Mouse (Mus musculus): ENCODE data around the gene Psmb4. TPM values are rescaled to one million over a fixed set of nuclear protein-coding genes. Genes with fewer than 3 reads are reported as not detected.
A peak's percentile ranks its signal among the peaks of the same experiment; 100 is the strongest.
"Not testable (repeated sequence)": the region's sequence is repeated elsewhere in the genome, so short reads cannot be mapped to it uniquely, and the experiment has no call there.

Gene Psmb4
- polyA plus RNA-seq, 1 experiment from 2014 or later = 377 TPM

GRCm38 (mm10) chr3:94930386-94931266 is 43.9 kb upstream of the Psmb4 start:
- 48% methylated on average over 7 of the region's 7 CpGs for WGBS
- not testable (repeated sequence) for H3K27me3 ChIP-seq (ENCODE audit: control insufficient read depth, insufficient read depth, low read length); H3K9me3 ChIP-seq (ENCODE audit: control insufficient read depth, low read length); H3K36me3 ChIP-seq (ENCODE audit: control insufficient read depth, insufficient read depth, low read length); H3K27ac ChIP-seq (replicated peaks; ENCODE audit: low read depth, low read length); ATAC-seq (ENCODE audit: low FRiP score, low TSS enrichment); H3K4me3 ChIP-seq (replicated peaks; ENCODE audit: low read depth, low read length); H3K4me2 ChIP-seq (ENCODE audit: low read length); DNase-seq; H3K4me1 ChIP-seq (ENCODE audit: control insufficient read depth, insufficient read depth, low read length); H3K9ac ChIP-seq (replicated peaks; ENCODE audit: low read length)

DNA sequence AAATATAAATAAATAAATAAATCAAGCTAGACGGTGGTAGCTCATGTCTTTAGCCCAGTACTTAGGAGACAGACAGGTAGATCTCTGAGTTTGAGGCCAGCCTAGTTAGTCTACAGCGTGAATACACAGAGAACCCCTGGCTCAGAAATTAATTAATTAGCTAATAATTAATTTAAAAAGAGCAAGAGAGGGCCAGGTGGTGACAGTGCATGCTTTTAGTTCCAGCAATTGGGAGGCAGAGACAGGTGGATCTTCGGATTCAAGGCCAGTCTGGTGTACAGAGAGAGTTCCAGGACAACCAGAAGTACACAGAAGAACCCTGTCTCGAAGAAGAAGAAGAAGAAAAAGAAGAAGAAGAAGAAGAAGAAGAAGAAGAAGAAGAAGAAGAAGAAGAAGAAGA is 42.2 kb upstream of the Psmb4 start:
- WGBS = 89% methylated on average over 4 of the region's 4 CpGs

GRCm38 (mm10) chr3:94926301-94926736 is 39.6 kb upstream of the Psmb4 start:
- not testable (repeated sequence) for ATAC-seq (ENCODE audit: low FRiP score, low TSS enrichment); H3K4me3 ChIP-seq (replicated peaks; ENCODE audit: low read depth, low read length)
- WGBS = 47% methylated on average over 4 of the region's 4 CpGs

More for the DNA sequence above, 42.2 kb upstream of the Psmb4 start:
- not testable (repeated sequence) for H3K9ac ChIP-seq (replicated peaks; ENCODE audit: low read length); H3K4me1 ChIP-seq (ENCODE audit: control insufficient read depth, insufficient read depth, low read length); ATAC-seq (ENCODE audit: low FRiP score, low TSS enrichment); DNase-seq; H3K4me2 ChIP-seq (ENCODE audit: low read length); H3K4me3 ChIP-seq (replicated peaks; ENCODE audit: low read depth, low read length); H3K27ac ChIP-seq (replicated peaks; ENCODE audit: low read depth, low read length); H3K27me3 ChIP-seq (ENCODE audit: control insufficient read depth, insufficient read depth, low read length); H3K36me3 ChIP-seq (ENCODE audit: control insufficient read depth, insufficient read depth, low read length); H3K9me3 ChIP-seq (ENCODE audit: control insufficient read depth, low read length)

GRCm38 (mm10) chr3:94924688-94925087 is 37.9 kb upstream of the Psmb4 start:
- Histone ChIP-seq H3K4me1 (ENCODE audit: control insufficient read depth, insufficient read depth, low read length) (no peaks in the 10 kb centered on the region), H3K4me3 (replicated peaks; ENCODE audit: low read depth, low read length) (no peak overlapping the region)
- WGBS = 80% methylated on average over 8 of the region's 8 CpGs

More at GRCm38 (mm10) chr3:94926301-94926736, 39.6 kb upstream of the Psmb4 start:
- not testable (repeated sequence) for DNase-seq; H3K4me2 ChIP-seq (ENCODE audit: low read length); H3K9me3 ChIP-seq (ENCODE audit: control insufficient read depth, low read length); H3K9ac ChIP-seq (replicated peaks; ENCODE audit: low read length); H3K4me1 ChIP-seq (ENCODE audit: control insufficient read depth, insufficient read depth, low read length); H3K27me3 ChIP-seq (ENCODE audit: control insufficient read depth, insufficient read depth, low read length); H3K36me3 ChIP-seq (ENCODE audit: control insufficient read depth, insufficient read depth, low read length); H3K27ac ChIP-seq (replicated peaks; ENCODE audit: low read depth, low read length)

GRCm38 (mm10) chr3:94922333-94922732 is 35.6 kb upstream of the Psmb4 start:
- no peak for DNase-seq
- no peaks in the 10 kb centered on the region for H3K36me3 ChIP-seq (ENCODE audit: control insufficient read depth, insufficient read depth, low read length)
- no peaks in the 10 kb centered on the region for H3K9me3 ChIP-seq (ENCODE audit: control insufficient read depth, low read length)
- 53% methylated on average over 3 of the region's 3 CpGs for WGBS
- ATAC-seq (ENCODE audit: low FRiP score, low TSS enrichment) = no peak
- H3K27ac ChIP-seq (replicated peaks; ENCODE audit: low read depth, low read length) = no peak overlapping the region
- no peaks in the 10 kb centered on the region for H3K27me3 ChIP-seq (ENCODE audit: control insufficient read depth, insufficient read depth, low read length)
- H3K4me3 ChIP-seq (replicated peaks; ENCODE audit: low read depth, low read length) = no peak overlapping the region
- no peaks in the 10 kb centered on the region for H3K4me1 ChIP-seq (ENCODE audit: control insufficient read depth, insufficient read depth, low read length)
- no peak overlapping the region for H3K9ac ChIP-seq (replicated peaks; ENCODE audit: low read length)
- H3K4me2 ChIP-seq (ENCODE audit: low read length) = no peak overlapping the region

More at GRCm38 (mm10) chr3:94924688-94925087, 37.9 kb upstream of the Psmb4 start:
- no peaks in the 10 kb centered on the region for H3K27me3 ChIP-seq (ENCODE audit: control insufficient read depth, insufficient read depth, low read length)
- H3K36me3 ChIP-seq (ENCODE audit: control insufficient read depth, insufficient read depth, low read length) = no peaks in the 10 kb centered on the region
- DNase-seq = no peak
- H3K4me2 ChIP-seq (ENCODE audit: low read length) = no peak overlapping the region
- no peak overlapping the region for H3K9ac ChIP-seq (replicated peaks; ENCODE audit: low read length)
- no peak overlapping the region for H3K27ac ChIP-seq (replicated peaks; ENCODE audit: low read depth, low read length)
- ATAC-seq (ENCODE audit: low FRiP score, low TSS enrichment) = no peak
- no peaks in the 10 kb centered on the region for H3K9me3 ChIP-seq (ENCODE audit: control insufficient read depth, low read length)

DNA sequence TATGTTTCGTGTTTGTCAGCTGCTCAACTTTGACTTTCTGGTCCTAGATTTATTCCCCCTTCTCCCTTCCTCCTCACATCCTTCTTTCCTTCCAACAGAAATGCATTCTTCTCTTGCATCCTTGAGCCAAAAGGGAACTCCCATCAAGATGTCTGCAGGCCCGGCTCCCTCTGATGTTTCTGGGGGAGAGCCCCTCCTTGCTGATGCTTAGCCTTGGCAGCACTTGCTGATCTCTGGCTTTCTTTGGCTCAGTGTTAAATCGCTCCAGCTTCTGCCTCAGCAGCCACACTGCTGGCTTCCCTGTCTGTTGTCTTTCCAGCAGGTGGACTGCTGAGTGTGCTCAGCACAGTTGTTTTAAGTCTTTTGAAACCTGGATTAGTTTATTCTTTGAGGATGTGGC is 34.3 kb upstream of the Psmb4 start:
- H3K4me2 ChIP-seq (ENCODE audit: low read length) = no peak overlapping the region

GRCm38 (mm10) chr3:94918845-94919244 is 32.1 kb upstream of the Psmb4 start:
- no peak overlapping the region for H3K9ac ChIP-seq (replicated peaks; ENCODE audit: low read length)
- H3K4me2 ChIP-seq (ENCODE audit: low read length) = no peak overlapping the region
- H3K9me3 ChIP-seq (ENCODE audit: control insufficient read depth, low read length) = no peaks in the 10 kb centered on the region
- no peak for ATAC-seq (ENCODE audit: low FRiP score, low TSS enrichment)
- H3K27ac ChIP-seq (replicated peaks; ENCODE audit: low read depth, low read length) = no peak overlapping the region
- no peak overlapping the region for H3K4me3 ChIP-seq (replicated peaks; ENCODE audit: low read depth, low read length)
- H3K27me3 ChIP-seq (ENCODE audit: control insufficient read depth, insufficient read depth, low read length) = no peaks in the 10 kb centered on the region
- H3K36me3 ChIP-seq (ENCODE audit: control insufficient read depth, insufficient read depth, low read length) = no peaks in the 10 kb centered on the region
- 75% methylated on average over 4 of the region's 4 CpGs for WGBS
- no peaks in the 10 kb centered on the region for H3K4me1 ChIP-seq (ENCODE audit: control insufficient read depth, insufficient read depth, low read length)
- DNase-seq = no peak

More for the DNA sequence above, 34.3 kb upstream of the Psmb4 start:
- no peaks in the 10 kb centered on the region for H3K4me1 ChIP-seq (ENCODE audit: control insufficient read depth, insufficient read depth, low read length)
- no peaks in the 10 kb centered on the region for H3K9me3 ChIP-seq (ENCODE audit: control insufficient read depth, low read length)
- H3K27ac ChIP-seq (replicated peaks; ENCODE audit: low read depth, low read length) = no peak overlapping the region
- 60% methylated on average over 3 of the region's 3 CpGs for WGBS
- H3K9ac ChIP-seq (replicated peaks; ENCODE audit: low read length) = no peak overlapping the region
- no peak overlapping the region for H3K4me3 ChIP-seq (replicated peaks; ENCODE audit: low read depth, low read length)
- DNase-seq (peak; percentile 4), ATAC-seq (ENCODE audit: low FRiP score, low TSS enrichment) (no peak)
- no peaks in the 10 kb centered on the region for H3K27me3 ChIP-seq (ENCODE audit: control insufficient read depth, insufficient read depth, low read length)
- no peaks in the 10 kb centered on the region for H3K36me3 ChIP-seq (ENCODE audit: control insufficient read depth, insufficient read depth, low read length)

DNA sequence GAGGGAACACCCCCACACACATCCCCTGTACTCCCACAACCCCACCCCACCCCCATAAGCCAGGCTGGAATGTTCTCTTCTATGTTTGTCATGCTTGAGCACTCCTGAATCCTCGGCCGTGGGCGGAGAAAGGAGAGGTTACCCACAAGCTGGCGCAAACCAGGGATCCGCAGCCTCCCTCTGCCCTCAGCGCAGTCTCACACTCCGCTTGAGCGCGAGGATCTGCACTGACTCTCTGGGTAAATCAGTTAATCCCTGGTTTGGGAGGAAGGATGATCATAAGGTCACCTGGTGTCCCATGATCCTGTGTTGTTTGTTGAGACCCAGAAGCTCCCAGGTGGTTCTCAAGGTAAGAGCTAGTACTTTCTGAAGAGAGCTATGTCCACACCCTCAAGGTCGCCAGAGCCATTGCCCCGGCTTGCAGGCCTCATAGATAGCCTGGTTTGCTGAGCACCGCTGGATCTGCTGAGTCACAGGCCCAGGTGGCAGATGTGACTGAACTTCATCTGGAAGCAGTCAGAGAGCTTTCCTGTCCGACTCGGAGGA is 31.1 kb upstream of the Psmb4 start:
- Histone ChIP-seq H3K9me3 (ENCODE audit: control insufficient read depth, low read length) (no peaks in the 10 kb centered on the region), H3K27ac (replicated peaks; ENCODE audit: low read depth, low read length) (no peak overlapping the region), H3K4me1 (ENCODE audit: control insufficient read depth, insufficient read depth, low read length) (no peaks in the 10 kb centered on the region), H3K4me3 (replicated peaks; ENCODE audit: low read depth, low read length) (no peak overlapping the region), H3K9ac (replicated peaks; ENCODE audit: low read length) (no peak overlapping the region), H3K27me3 (ENCODE audit: control insufficient read depth, insufficient read depth, low read length) (no peaks in the 10 kb centered on the region), H3K4me2 (ENCODE audit: low read length) (no peak overlapping the region), H3K36me3 (ENCODE audit: control insufficient read depth, insufficient read depth, low read length) (no peaks in the 10 kb centered on the region)
- no peak for ATAC-seq (ENCODE audit: low FRiP score, low TSS enrichment)
- 30% methylated on average over 14 of the region's 14 CpGs for WGBS
- peak; percentile 8 for DNase-seq

Measured in midbrain, embryonic 14.5 days (tissue).